Mouse (Mus musculus) midbrain, embryonic 13.5 days (tissue): ENCODE data around the gene Stum. TPM values are rescaled to one million over a fixed set of nuclear protein-coding genes. Genes with fewer than 3 reads are reported as not detected.
"Not testable (repeated sequence)": the region's sequence is repeated elsewhere in the genome, so short reads cannot be mapped to it uniquely, and the experiment has no call there.

Experiments
- ATAC-seq: fragments of 200-750 bp; cut with Nextera tagmentation; 2 replicates; pipeline ENCODE4 v1.8.0; 2017; ENCODE audit warnings: mild to moderate bottlenecking, moderate TSS enrichment, moderate library complexity
- H3K27ac ChIP-seq: fragments of 300-500 bp; sonication (generic); 2 replicates; pipeline ENCODE4 v1.5.1; 2015; ENCODE audit warnings: inconsistent platforms, mild to moderate bottlenecking, moderate library complexity
- H3K27me3 ChIP-seq: fragments of 300-500 bp; sonication (generic); 2 replicates; pipeline ENCODE4 v1.6.1; 2015; ENCODE audit warnings: mild to moderate bottlenecking, inconsistent platforms
- H3K36me3 ChIP-seq: fragments of 300-500 bp; sonication (generic); 2 replicates; pipeline ENCODE4 v1.6.1; 2015; ENCODE audit warnings: mild to moderate bottlenecking, inconsistent platforms
- H3K4me1 ChIP-seq: fragments of 300-500 bp; sonication (generic); replicated peaks from 2 replicates; pipeline ENCODE4 v1.6.1; 2015; ENCODE audit warnings: inconsistent platforms
- H3K4me2 ChIP-seq: fragments of 300-500 bp; sonication (generic); replicated peaks from 2 replicates; pipeline ENCODE4 v1.6.1; 2015; ENCODE audit warnings: moderate library complexity, mild to moderate bottlenecking, inconsistent platforms
- H3K4me3 ChIP-seq: fragments of 300-500 bp; sonication (generic); replicated peaks from 2 replicates; pipeline ENCODE4 v1.5.1; 2015; ENCODE audit warnings: mild to moderate bottlenecking, inconsistent platforms
- H3K9ac ChIP-seq: fragments of 300-500 bp; sonication (generic); replicated peaks from 2 replicates; pipeline ENCODE4 v1.6.1; 2015; ENCODE audit warnings: mild to moderate bottlenecking, inconsistent platforms
- H3K9me3 ChIP-seq: fragments of 300-500 bp; sonication (generic); 2 replicates; pipeline ENCODE4 v1.6.1; 2016; ENCODE audit warnings: mild to moderate bottlenecking, inconsistent platforms
- WGBS: fragments of 180-500 bp; shearing (Covaris S2); methylation state at CpG from one replicate; pipeline ENCODE4 v1.1.7; 2015; 5-methylcytosine and 5-hydroxymethylcytosine counted together
- polyA plus RNA-seq: library from polyadenylated mRNA; unstranded; fragments of >200 nt; fragmentation: Nextera tagmentation; extraction: Ambion mirVana; gene quantifications from 2 replicates; pipeline ENCODE4 v1.2.1, GENCODE M21; 2015

Gene Stum
- 1.6 and 1.7 TPM in 2 replicates for polyA plus RNA-seq

- H3K36me3 ChIP-seq, result no peaks in the 10 kb centered on the region
- H3K4me1 ChIP-seq, result peaks cover 22% of the 10 kb centered on the region
- H3K9me3 ChIP-seq, result no peaks in the 10 kb centered on the region
- peak; percentile 74 for ATAC-seq
- H3K27ac ChIP-seq, result no peak within 1 kb of the TSS
- peak within 1 kb of the TSS; percentile 63 for H3K9ac ChIP-seq
- H3K4me3 ChIP-seq, result peak within 1 kb of the TSS; percentile 48
- H3K4me2 ChIP-seq, result peak within 1 kb of the TSS; percentile 79
- WGBS, result 3% methylated on average over 40 of the region's 40 CpGs
- H3K27me3 ChIP-seq, result peaks cover 56% of the 10 kb centered on the region
Measured at GRCm38 (mm10) chr1:180483399-180484291, at the start of gene Stum. Gene Stum, minus strand, starts transcription at chr1:180483504.

GRCm38 (mm10) chr1:180532671-180533070 lies 49.4 kb upstream of the Stum start:
- no peak overlapping the region for H3K9ac ChIP-seq
- no peak overlapping the region for H3K27ac ChIP-seq
- no peak overlapping the region for H3K4me3 ChIP-seq
- no peak for ATAC-seq
- H3K4me1 ChIP-seq, result no peaks in the 10 kb centered on the region
- H3K9me3 ChIP-seq, result peaks cover 14% of the 10 kb centered on the region
- H3K27me3 ChIP-seq, result no peaks in the 10 kb centered on the region
- no peak overlapping the region for H3K4me2 ChIP-seq
- WGBS, result 98% methylated on average over 11 of the region's 11 CpGs
- H3K36me3 ChIP-seq, result no peaks in the 10 kb centered on the region

GRCm38 (mm10) chr1:180530457-180531263 lies 47.4 kb upstream of the Stum start:
- Histone ChIP-seq H3K36me3 (no peaks in the 10 kb centered on the region), H3K4me2 (no peak overlapping the region)
- WGBS, result 54% methylated on average over 8 of the region's 8 CpGs

GRCm38 (mm10) chr1:180529847-180530246 lies 46.5 kb upstream of the Stum start:
- Histone ChIP-seq H3K4me1 (no peaks in the 10 kb centered on the region), H3K4me2 (no peak overlapping the region), H3K9ac (no peak overlapping the region), H3K27ac (no peak overlapping the region), H3K9me3 (peaks cover 14% of the 10 kb centered on the region), H3K36me3 (no peaks in the 10 kb centered on the region), H3K4me3 (no peak overlapping the region), H3K27me3 (no peaks in the 10 kb centered on the region)
- WGBS, result 92% methylated on average over 7 of the region's 7 CpGs
- no peak for ATAC-seq

More at GRCm38 (mm10) chr1:180530457-180531263, 47.4 kb upstream of the Stum start:
- H3K4me1 ChIP-seq, result no peaks in the 10 kb centered on the region
- H3K9me3 ChIP-seq, result peaks cover 14% of the 10 kb centered on the region
- no peak overlapping the region for H3K9ac ChIP-seq
- H3K4me3 ChIP-seq, result no peak overlapping the region
- no peak overlapping the region for H3K27ac ChIP-seq
- H3K27me3 ChIP-seq, result no peaks in the 10 kb centered on the region
- ATAC-seq, result no peak

GRCm38 (mm10) chr1:180525301-180525700 lies 42.0 kb upstream of the Stum start:
- H3K9ac ChIP-seq, result no peak overlapping the region
- H3K9me3 ChIP-seq, result no peaks in the 10 kb centered on the region
- no peak overlapping the region for H3K27ac ChIP-seq
- H3K27me3 ChIP-seq, result no peaks in the 10 kb centered on the region
- H3K4me3 ChIP-seq, result no peak overlapping the region
- no peak overlapping the region for H3K4me2 ChIP-seq
- peaks cover under 1% of the 10 kb centered on the region; the same call in 1 of the 2 replicates for H3K4me1 ChIP-seq
- no peaks in the 10 kb centered on the region for H3K36me3 ChIP-seq
- 76% methylated on average over 1 of the region's 1 CpGs for WGBS
- no peak for ATAC-seq

- Histone ChIP-seq H3K4me3 (no peak overlapping the region), H3K27me3 (no peaks in the 10 kb centered on the region)
- no peak for ATAC-seq
Measured at GRCm38 (mm10) chr1:180523320-180523719, 40.0 kb upstream of the Stum start.

GRCm38 (mm10) chr1:180520190-180520589 lies 36.9 kb upstream of the Stum start:
- Histone ChIP-seq H3K4me1 (peaks cover 6% of the 10 kb centered on the region), H3K4me3 (no peak overlapping the region), H3K27me3 (no peaks in the 10 kb centered on the region), H3K27ac (no peak overlapping the region), H3K4me2 (no peak overlapping the region), H3K9me3 (no peaks in the 10 kb centered on the region), H3K9ac (no peak overlapping the region), H3K36me3 (no peaks in the 10 kb centered on the region)
- no peak for ATAC-seq
- 43% methylated on average over 7 of the region's 7 CpGs for WGBS

More at GRCm38 (mm10) chr1:180523320-180523719, 40.0 kb upstream of the Stum start:
- H3K27ac ChIP-seq, result no peak overlapping the region
- WGBS, result 92% methylated on average over 2 of the region's 2 CpGs
- H3K4me1 ChIP-seq, result peaks cover 6% of the 10 kb centered on the region
- no peak overlapping the region for H3K4me2 ChIP-seq
- H3K9me3 ChIP-seq, result no peaks in the 10 kb centered on the region
- no peaks in the 10 kb centered on the region for H3K36me3 ChIP-seq
- no peak overlapping the region for H3K9ac ChIP-seq

GRCm38 (mm10) chr1:180519520-180519919 lies 36.2 kb upstream of the Stum start:
- no peak overlapping the region for H3K27ac ChIP-seq
- H3K36me3 ChIP-seq, result no peaks in the 10 kb centered on the region
- H3K27me3 ChIP-seq, result no peaks in the 10 kb centered on the region
- H3K4me3 ChIP-seq, result no peak overlapping the region
- peaks cover 6% of the 10 kb centered on the region for H3K4me1 ChIP-seq
- H3K4me2 ChIP-seq, result no peak overlapping the region
- no peaks in the 10 kb centered on the region for H3K9me3 ChIP-seq
- no peak for ATAC-seq
- H3K9ac ChIP-seq, result no peak overlapping the region
- 92% methylated on average over 8 of the region's 8 CpGs for WGBS

GRCm38 (mm10) chr1:180518899-180519298 lies 35.6 kb upstream of the Stum start:
- H3K4me2 ChIP-seq, H3K9ac ChIP-seq, H3K27me3 ChIP-seq, H3K27ac ChIP-seq, H3K36me3 ChIP-seq, H3K4me3 ChIP-seq, ATAC-seq, H3K9me3 ChIP-seq, H3K4me1 ChIP-seq: not testable (repeated sequence)
- WGBS, result 96% methylated on average over 7 of the region's 7 CpGs

GRCm38 (mm10) chr1:180518412-180518811 lies 35.1 kb upstream of the Stum start:
- Histone ChIP-seq H3K9me3 (no peaks in the 10 kb centered on the region), H3K27ac (no peak overlapping the region), H3K27me3 (no peaks in the 10 kb centered on the region), H3K4me3 (no peak overlapping the region), H3K4me2 (no peak overlapping the region), H3K9ac (no peak overlapping the region), H3K36me3 (no peaks in the 10 kb centered on the region), H3K4me1 (peaks cover 6% of the 10 kb centered on the region)
- WGBS, result 91% methylated on average over 8 of the region's 8 CpGs
- ATAC-seq, result no peak

GRCm38 (mm10) chr1:180517390-180518054 lies 34.2 kb upstream of the Stum start:
- H3K9ac ChIP-seq, result no peak overlapping the region
- ATAC-seq, result no peak
- no peaks in the 10 kb centered on the region for H3K9me3 ChIP-seq
- 76% methylated on average over 10 of the region's 10 CpGs for WGBS
- H3K27me3 ChIP-seq, result no peaks in the 10 kb centered on the region
- H3K36me3 ChIP-seq, result no peaks in the 10 kb centered on the region
- no peak overlapping the region for H3K4me3 ChIP-seq
- H3K4me2 ChIP-seq, result no peak overlapping the region
- no peak overlapping the region for H3K27ac ChIP-seq
- H3K4me1 ChIP-seq, result peaks cover 6% of the 10 kb centered on the region
